Mouse (Mus musculus) frontal cortex, postnatal 14 days (tissue): ENCODE data around the gene Sox5.

Experiments
- DNase-seq, 2 experiments: peaks; one replicate each; pipeline ENCODE4 v3.0.0; 2022; ENCODE audit warnings: low spot score in 2 of 2

The Sox5 gene

GRCm38 (mm10) chr6:144716376-144716775, 65.4 kb downstream of the Sox5 start:
- no peak for DNase-seq

GRCm38 (mm10) chr6:144711841-144712240, 69.9 kb downstream of the Sox5 start:
- DNase-seq = no peak

- DNase-seq = no peak
Measured at GRCm38 (mm10) chr6:144710816-144711215, 71.0 kb downstream of the Sox5 start.

GRCm38 (mm10) chr6:144709614-144710180, 72.1 kb downstream of the Sox5 start:
- no peak for DNase-seq

- no peak for DNase-seq
Measured at GRCm38 (mm10) chr6:144708410-144708809, 73.4 kb downstream of the Sox5 start.

GRCm38 (mm10) chr6:144707976-144708375, 73.8 kb downstream of the Sox5 start:
- DNase-seq = no peak

GRCm38 (mm10) chr6:144704962-144705361, 76.8 kb downstream of the Sox5 start:
- no peak for DNase-seq

- DNase-seq = peak in 1 of 2 experiments; percentile 8
Measured at GRCm38 (mm10) chr6:144695660-144696059, 86.1 kb downstream of the Sox5 start.

GRCm38 (mm10) chr6:144693211-144693899, 88.4 kb downstream of the Sox5 start:
- no peak for DNase-seq

GRCm38 (mm10) chr6:144691298-144692041, 90.3 kb downstream of the Sox5 start:
- DNase-seq = no peak

- no peak for DNase-seq
Measured at GRCm38 (mm10) chr6:144689076-144689475, 92.7 kb downstream of the Sox5 start.

- no peak for DNase-seq
Measured at GRCm38 (mm10) chr6:144687681-144688080, 94.1 kb downstream of the Sox5 start.

GRCm38 (mm10) chr6:144681045-144681789, 100.6 kb downstream of the Sox5 start:
- DNase-seq = no peak

GRCm38 (mm10) chr6:144677491-144678133, 104.2 kb downstream of the Sox5 start:
- DNase-seq = no peak

GRCm38 (mm10) chr6:144675111-144675510, 106.7 kb downstream of the Sox5 start:
- no peak for DNase-seq

GRCm38 (mm10) chr6:144673906-144674305, 107.9 kb downstream of the Sox5 start:
- no peak for DNase-seq

GRCm38 (mm10) chr6:144670433-144671167, 111.2 kb downstream of the Sox5 start:
- no peak for DNase-seq

GRCm38 (mm10) chr6:144666617-144667016, 115.2 kb downstream of the Sox5 start:
- DNase-seq = no peak

GRCm38 (mm10) chr6:144664765-144665164, 117.0 kb downstream of the Sox5 start:
- no peak for DNase-seq

GRCm38 (mm10) chr6:144663516-144664074, 118.2 kb downstream of the Sox5 start:
- DNase-seq = no peak
